ENCODE assay signal across 8 mouse cellular contexts in genomic region chr5:3802433-3803291, GRCm38 (mm10). TPM values are rescaled to one million over a fixed set of nuclear protein-coding genes. Genes with fewer than 3 reads are reported as not detected.
DNase-seq lines count a peak whose midpoint lies in the region; ATAC-seq lines count a peak whose summit lies in the region.

Ankib1 (minus strand) TSS chr5:3802925.
Krit1 (plus strand) TSS chr5:3803184.

- H3K9me3 ChIP-seq in intestine, embryonic 14.5 days (ENCODE audit: control insufficient read depth, low read length): no peaks in the 10 kb centered on the region

- H3K36me3 ChIP-seq in intestine, embryonic 14.5 days (ENCODE audit: control insufficient read depth, insufficient read depth, low read length): no peaks in the 10 kb centered on the region

- peak; percentile 96 for ATAC-seq in intestine, embryonic 14.5 days (replicated peaks; ENCODE audit: low FRiP score, low TSS enrichment, low read depth)

- H3K4me3 ChIP-seq in intestine, embryonic 14.5 days (ENCODE audit: low read depth, low read length): peak within 1 kb of the TSS; percentile 75

- H3K27ac ChIP-seq in intestine, embryonic 14.5 days (ENCODE audit: low read depth): peak within 1 kb of the TSS; percentile 80

- H3K9ac ChIP-seq in intestine, embryonic 14.5 days (ENCODE audit: low read length): peak within 1 kb of the TSS; percentile 76

- intact Hi-C loops in gastrocnemius, postnatal 14 days (cut with DNase I; ENCODE audit: low total_unique reads): no loop called here
- intact Hi-C loops in left cerebral cortex, postnatal 14 days (cut with DNase I): loop anchor here (5.0 kb wide), 1 partner anchor 155 kb away; no protein-coding TSS in a partner anchor

- peak within 1 kb of the TSS; percentile 77 for H3K4me2 ChIP-seq in intestine, embryonic 14.5 days (ENCODE audit: low read length)

- no peaks in the 10 kb centered on the region for H3K27me3 ChIP-seq in intestine, embryonic 14.5 days (replicated peaks; ENCODE audit: control insufficient read depth, insufficient read depth, low read length)

- peaks cover 4% of the 10 kb centered on the region for H3K4me1 ChIP-seq in intestine, embryonic 14.5 days (replicated peaks; ENCODE audit: control insufficient read depth, insufficient read depth, low read length)

- WGBS in intestine, embryonic 14.5 days: under 1% methylated on average over 94 of the region's 109 CpGs

- peak; percentile 88 for DNase-seq in adipocyte (ENCODE audit: low spot score)
- peak; percentile 89 for DNase-seq in embryo, embryonic 10 days (ENCODE audit: low spot score)
- DNase-seq in gastrocnemius, postnatal 14 days: peak; percentile 91
- DNase-seq in intestine, embryonic 14.5 days (ENCODE audit: low spot score): peak; percentile 94
- peak; percentile 88 to 91 for DNase-seq in left cerebral cortex, postnatal 14 days (ENCODE audit: low spot score in 2 of 2)
- peak; percentile 87 for DNase-seq in mesoderm, embryonic 11.5 days (ENCODE audit: low read depth, low spot score)
- peak; percentile 85 for DNase-seq in right cerebral cortex, postnatal 36 days (ENCODE audit: low spot score in 2 of 2)
- DNase-seq in yolk sac, embryonic 10.5 days (ENCODE audit: low spot score): peak; percentile 91

RNA-seq across cellular contexts. Expression of gene Ankib1, which starts in this region (rescaled TPM):
- total RNA-seq in gastrocnemius, postnatal 14 days (2021): 10 to 100 TPM; 18.2 to 19.0 TPM
- polyA plus RNA-seq in intestine, embryonic 14.5 days (2014; fragmentation: Nextera tagmentation; extraction: Ambion mirVana): 11.4 and 12.4 TPM in 2 replicates
- total RNA-seq in left cerebral cortex, postnatal 14 days (2021): 10 to 100 TPM; 67.2 to 68.3 TPM

RNA-seq across cellular contexts. Expression of gene Krit1, which starts in this region (rescaled TPM):
- total RNA-seq in gastrocnemius, postnatal 14 days (2021): 10 to 100 TPM; 14.5 to 15.3 TPM
- polyA plus RNA-seq in intestine, embryonic 14.5 days (2014; fragmentation: Nextera tagmentation; extraction: Ambion mirVana): 37.9 and 48.1 TPM in 2 replicates
- 10 to 100 TPM; 41.3 to 43.3 TPM for total RNA-seq in left cerebral cortex, postnatal 14 days (2021)

Comparison
In these comparisons a context has a peak if more than half of its experiments do, and no peak if none do; other contexts are left out.
1. Peak in every context shown above with its lines: DNase-seq, ATAC-seq, H3K4me3 ChIP-seq and H3K27ac ChIP-seq.